Mouse (Mus musculus): ENCODE data around the gene Hhip. TPM values are rescaled to one million over a fixed set of nuclear protein-coding genes. Genes with fewer than 3 reads are reported as not detected.
A peak's percentile ranks its signal among the peaks of the same experiment; 100 is the strongest.

Hhip gene
- polyA plus RNA-seq, 1 experiment from 2014 or later: 2.1 TPM

DNA sequence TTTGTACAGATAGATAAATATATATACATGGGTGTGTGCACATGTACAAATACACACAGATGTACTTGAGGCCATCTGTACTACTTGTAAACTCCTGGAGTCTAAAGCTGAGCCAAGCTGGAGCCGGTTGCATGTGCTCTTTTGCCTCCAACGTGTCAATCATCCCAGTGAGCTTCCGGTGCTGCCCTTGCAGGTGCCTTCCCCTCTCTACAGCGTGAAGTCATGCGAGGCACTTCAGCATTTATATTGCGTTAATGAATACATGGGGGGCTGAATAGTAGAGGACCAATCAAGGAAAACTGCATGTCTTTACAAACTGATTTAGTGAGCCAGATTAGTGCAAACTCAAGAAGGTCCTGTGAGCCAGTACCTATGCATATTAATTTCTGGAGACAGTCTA lies 91.6 kb downstream of the Hhip start:
- no peaks in the 10 kb centered on the region for H3K4me1 ChIP-seq (ENCODE audit: control insufficient read depth, insufficient read depth, low read length)
- no peak overlapping the region for H3K27ac ChIP-seq (ENCODE audit: low read depth, low read length)
- H3K4me2 ChIP-seq (replicated peaks; ENCODE audit: low read depth, low read length): no peak overlapping the region
- H3K36me3 ChIP-seq (ENCODE audit: control insufficient read depth, insufficient read depth, low read length): no peaks in the 10 kb centered on the region
- H3K27me3 ChIP-seq (ENCODE audit: control insufficient read depth, insufficient read depth, low read length): no peaks in the 10 kb centered on the region
- H3K9ac ChIP-seq (ENCODE audit: low read depth, low read length): no peak overlapping the region
- H3K4me3 ChIP-seq (ENCODE audit: low read length): no peak overlapping the region
- ATAC-seq (ENCODE audit: low FRiP score, low TSS enrichment): no peak
- WGBS: 63% methylated on average over 6 of the region's 6 CpGs
- no peaks in the 10 kb centered on the region for H3K9me3 ChIP-seq (ENCODE audit: control insufficient read depth, low read length)

DNA sequence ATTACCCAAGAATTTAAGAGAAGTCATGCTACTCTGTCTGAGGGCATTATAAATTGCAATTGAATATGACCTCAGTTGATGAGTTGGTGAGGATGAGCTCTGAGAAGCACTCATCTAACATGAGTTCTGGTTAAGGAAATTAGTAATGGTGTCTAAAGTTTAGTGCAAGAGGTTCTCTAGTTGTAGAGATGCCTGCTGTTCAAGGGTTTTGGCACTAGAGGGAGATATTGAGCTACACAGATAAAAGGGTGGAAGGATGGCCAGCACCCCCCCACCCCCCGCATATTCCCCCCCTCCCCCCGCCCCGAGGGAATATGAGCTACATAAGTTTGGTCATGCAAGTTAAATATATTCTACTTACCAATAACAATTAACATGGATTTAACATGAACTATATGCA lies 104.9 kb downstream of the Hhip start:
- no peaks in the 10 kb centered on the region for H3K9me3 ChIP-seq (ENCODE audit: control insufficient read depth, low read length)
- no peaks in the 10 kb centered on the region for H3K27me3 ChIP-seq (ENCODE audit: control insufficient read depth, insufficient read depth, low read length)
- no peak overlapping the region for H3K9ac ChIP-seq (ENCODE audit: low read depth, low read length)
- ATAC-seq (ENCODE audit: low FRiP score, low TSS enrichment): no peak
- no peak overlapping the region for H3K4me3 ChIP-seq (ENCODE audit: low read length)
- no peaks in the 10 kb centered on the region for H3K4me1 ChIP-seq (ENCODE audit: control insufficient read depth, insufficient read depth, low read length)
- no peak overlapping the region for H3K27ac ChIP-seq (ENCODE audit: low read depth, low read length)
- 10% methylated on average over 3 of the region's 3 CpGs for WGBS
- no peak overlapping the region for H3K4me2 ChIP-seq (replicated peaks; ENCODE audit: low read depth, low read length)
- no peaks in the 10 kb centered on the region for H3K36me3 ChIP-seq (ENCODE audit: control insufficient read depth, insufficient read depth, low read length)

DNA sequence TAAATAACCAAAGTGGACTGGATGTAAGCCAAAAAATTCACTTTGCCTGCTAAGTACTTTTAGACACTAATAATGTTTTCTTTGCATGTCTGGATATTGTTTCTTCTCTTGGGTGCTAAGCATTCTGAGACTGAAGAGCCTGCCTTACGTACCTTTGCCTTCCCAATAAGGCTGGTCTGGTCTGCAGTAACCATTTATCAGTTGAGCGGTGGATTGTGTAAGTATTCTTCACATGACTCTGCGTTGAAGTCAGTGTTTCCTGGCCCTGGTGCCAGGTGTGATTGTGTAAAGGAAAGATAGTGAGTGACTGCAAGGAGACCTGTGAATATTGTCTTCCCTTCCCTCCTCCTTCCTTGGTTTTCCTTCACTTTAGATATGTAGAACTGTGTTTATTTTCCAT lies 107.4 kb downstream of the Hhip start:
- no peak for ATAC-seq (ENCODE audit: low FRiP score, low TSS enrichment)
- no peaks in the 10 kb centered on the region for H3K27me3 ChIP-seq (ENCODE audit: control insufficient read depth, insufficient read depth, low read length)
- 82% methylated on average over 3 of the region's 3 CpGs for WGBS
- no peaks in the 10 kb centered on the region for H3K36me3 ChIP-seq (ENCODE audit: control insufficient read depth, insufficient read depth, low read length)
- H3K4me2 ChIP-seq (replicated peaks; ENCODE audit: low read depth, low read length): no peak overlapping the region
- no peaks in the 10 kb centered on the region for H3K4me1 ChIP-seq (ENCODE audit: control insufficient read depth, insufficient read depth, low read length)
- H3K27ac ChIP-seq (ENCODE audit: low read depth, low read length): no peak overlapping the region
- H3K9me3 ChIP-seq (ENCODE audit: control insufficient read depth, low read length): no peaks in the 10 kb centered on the region
- H3K9ac ChIP-seq (ENCODE audit: low read depth, low read length): no peak overlapping the region
- H3K4me3 ChIP-seq (ENCODE audit: low read length): no peak overlapping the region

DNA sequence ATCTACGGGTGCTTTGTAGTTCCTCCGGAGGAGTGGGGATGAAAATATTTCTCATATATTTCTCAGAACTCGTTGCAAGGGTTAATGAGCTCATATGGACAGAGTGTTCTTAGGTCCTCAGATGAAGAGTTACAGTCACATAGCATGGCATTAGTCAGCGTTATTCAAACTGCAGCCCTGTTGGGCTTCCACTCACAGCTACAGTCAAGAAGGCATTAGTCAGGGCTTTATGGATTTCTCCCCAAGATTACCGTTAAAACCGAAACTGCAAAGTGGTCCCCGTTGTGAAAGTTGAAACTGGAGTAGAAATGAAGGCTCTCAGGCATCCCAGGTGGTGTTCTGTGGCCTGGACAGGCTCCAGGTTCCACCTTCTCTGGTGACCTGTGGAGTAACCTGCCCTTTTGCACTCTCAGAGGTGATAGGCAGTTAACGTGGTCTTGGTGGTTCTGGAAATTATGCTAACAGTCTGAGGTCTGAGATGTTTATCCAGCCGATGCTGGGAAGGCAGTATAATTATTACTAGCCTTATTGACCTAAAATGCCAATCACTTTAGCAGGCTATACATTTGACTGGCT lies 112.2 kb downstream of the Hhip start:
- WGBS: 67% methylated on average over 9 of the region's 9 CpGs
- no peak for ATAC-seq (ENCODE audit: low FRiP score, low TSS enrichment)
- Histone ChIP-seq H3K9ac (ENCODE audit: low read depth, low read length) (no peak overlapping the region), H3K4me1 (ENCODE audit: control insufficient read depth, insufficient read depth, low read length) (no peaks in the 10 kb centered on the region), H3K27ac (ENCODE audit: low read depth, low read length) (no peak overlapping the region), H3K9me3 (ENCODE audit: control insufficient read depth, low read length) (no peaks in the 10 kb centered on the region), H3K4me3 (ENCODE audit: low read length) (no peak overlapping the region), H3K27me3 (ENCODE audit: control insufficient read depth, insufficient read depth, low read length) (no peaks in the 10 kb centered on the region), H3K4me2 (replicated peaks; ENCODE audit: low read depth, low read length) (no peak overlapping the region), H3K36me3 (ENCODE audit: control insufficient read depth, insufficient read depth, low read length) (no peaks in the 10 kb centered on the region)

DNA sequence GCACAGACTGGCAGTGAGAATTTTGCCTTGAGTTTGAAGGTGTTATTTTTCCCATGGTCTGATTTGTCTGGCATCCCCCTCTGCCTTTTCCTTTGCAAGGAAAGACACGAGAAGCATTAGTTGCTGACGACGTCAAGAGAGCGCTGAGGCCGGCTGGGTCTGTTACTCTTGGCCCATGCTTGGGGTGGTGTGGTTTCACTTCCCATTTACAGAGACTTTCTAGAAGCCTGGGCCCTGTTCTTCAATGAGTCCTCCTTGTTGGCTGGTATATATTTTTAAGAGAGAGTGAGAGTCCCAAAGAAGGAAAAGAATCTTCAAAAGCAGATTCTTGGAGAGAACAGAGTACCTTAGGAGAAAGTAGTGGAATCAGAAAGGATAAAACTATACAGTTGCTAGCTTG lies 116.7 kb downstream of the Hhip start:
- Histone ChIP-seq H3K4me3 (ENCODE audit: low read length) (no peak overlapping the region), H3K36me3 (ENCODE audit: control insufficient read depth, insufficient read depth, low read length) (no peaks in the 10 kb centered on the region), H3K9ac (ENCODE audit: low read depth, low read length) (no peak overlapping the region), H3K27me3 (ENCODE audit: control insufficient read depth, insufficient read depth, low read length) (no peaks in the 10 kb centered on the region), H3K27ac (ENCODE audit: low read depth, low read length) (no peak overlapping the region), H3K4me2 (replicated peaks; ENCODE audit: low read depth, low read length) (no peak overlapping the region), H3K9me3 (ENCODE audit: control insufficient read depth, low read length) (no peaks in the 10 kb centered on the region), H3K4me1 (ENCODE audit: control insufficient read depth, insufficient read depth, low read length) (no peaks in the 10 kb centered on the region; the same call in 1 of the 2 replicates)
- ATAC-seq (ENCODE audit: low FRiP score, low TSS enrichment): no peak
- WGBS: 95% methylated on average over 5 of the region's 5 CpGs

DNA sequence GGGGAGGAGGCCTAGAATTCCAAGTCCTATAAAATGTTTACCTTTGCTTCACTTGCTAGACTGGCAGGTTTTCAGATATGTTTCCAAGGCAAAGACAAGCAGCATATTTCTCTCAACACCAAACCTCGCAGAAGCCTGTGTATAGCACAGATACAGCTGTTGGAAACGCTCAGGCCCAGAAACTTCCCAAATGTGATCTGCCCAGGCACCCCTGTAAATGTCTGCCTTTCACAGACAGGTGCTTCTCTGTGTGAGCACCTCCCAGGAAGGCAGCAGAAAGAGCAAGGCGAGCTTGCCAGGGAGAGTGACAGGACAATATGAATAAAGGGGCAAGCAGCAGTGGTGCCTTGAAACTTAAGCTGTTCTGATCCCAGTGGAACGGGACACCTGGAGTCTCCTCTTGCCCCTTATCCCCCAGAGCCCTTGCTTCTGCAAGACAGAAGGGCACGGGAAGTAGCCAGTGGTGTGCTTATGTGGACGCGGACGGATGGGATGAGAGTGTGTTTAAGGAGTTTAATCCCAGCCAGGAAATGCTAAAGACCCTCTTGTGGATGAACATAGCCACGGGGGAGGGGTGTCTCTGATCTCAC lies 120.9 kb downstream of the Hhip start:
- Histone ChIP-seq H3K36me3 (ENCODE audit: control insufficient read depth, insufficient read depth, low read length) (no peaks in the 10 kb centered on the region), H3K27me3 (ENCODE audit: control insufficient read depth, insufficient read depth, low read length) (no peaks in the 10 kb centered on the region), H3K4me3 (ENCODE audit: low read length) (no peak overlapping the region), H3K9me3 (ENCODE audit: control insufficient read depth, low read length) (no peaks in the 10 kb centered on the region), H3K27ac (ENCODE audit: low read depth, low read length) (no peak overlapping the region), H3K9ac (ENCODE audit: low read depth, low read length) (no peak overlapping the region), H3K4me2 (replicated peaks; ENCODE audit: low read depth, low read length) (no peak overlapping the region), H3K4me1 (ENCODE audit: control insufficient read depth, insufficient read depth, low read length) (no peaks in the 10 kb centered on the region; the same call in 1 of the 2 replicates)
- ATAC-seq (ENCODE audit: low FRiP score, low TSS enrichment): 0 out of 2 replicates have a peak, but pooled peaks have one; percentile 20
- 50% methylated on average over 9 of the region's 9 CpGs for WGBS

DNA sequence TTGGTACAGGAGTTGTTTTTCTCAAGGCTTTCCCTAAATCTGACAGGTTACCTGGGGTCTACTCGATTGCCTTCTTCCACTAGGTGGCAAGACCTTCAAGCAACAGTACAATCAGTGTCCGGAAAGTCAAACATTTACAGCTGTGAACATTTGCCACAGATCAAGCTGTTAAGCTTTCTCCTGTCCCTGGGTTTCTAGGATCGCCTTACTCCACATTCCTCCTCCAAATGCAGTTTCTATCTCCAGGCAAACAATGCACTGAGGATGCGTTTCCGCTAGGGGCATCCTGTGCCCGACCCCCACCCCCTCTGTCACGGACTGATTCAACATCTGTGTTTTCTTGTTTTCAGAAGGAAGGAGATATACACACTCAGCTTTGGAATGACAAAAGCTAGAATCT lies 122.0 kb downstream of the Hhip start:
- WGBS: 23% methylated on average over 7 of the region's 7 CpGs
- Histone ChIP-seq H3K36me3 (ENCODE audit: control insufficient read depth, insufficient read depth, low read length) (no peaks in the 10 kb centered on the region), H3K27ac (ENCODE audit: low read depth, low read length) (no peak overlapping the region), H3K9me3 (ENCODE audit: control insufficient read depth, low read length) (no peaks in the 10 kb centered on the region), H3K4me2 (replicated peaks; ENCODE audit: low read depth, low read length) (no peak overlapping the region), H3K4me3 (ENCODE audit: low read length) (no peak overlapping the region), H3K4me1 (ENCODE audit: control insufficient read depth, insufficient read depth, low read length) (no peaks in the 10 kb centered on the region; the same call in 1 of the 2 replicates), H3K9ac (ENCODE audit: low read depth, low read length) (no peak overlapping the region), H3K27me3 (ENCODE audit: control insufficient read depth, insufficient read depth, low read length) (no peaks in the 10 kb centered on the region)
- ATAC-seq (ENCODE audit: low FRiP score, low TSS enrichment): peak; percentile 64; the same call in 1 of the 2 replicates

DNA sequence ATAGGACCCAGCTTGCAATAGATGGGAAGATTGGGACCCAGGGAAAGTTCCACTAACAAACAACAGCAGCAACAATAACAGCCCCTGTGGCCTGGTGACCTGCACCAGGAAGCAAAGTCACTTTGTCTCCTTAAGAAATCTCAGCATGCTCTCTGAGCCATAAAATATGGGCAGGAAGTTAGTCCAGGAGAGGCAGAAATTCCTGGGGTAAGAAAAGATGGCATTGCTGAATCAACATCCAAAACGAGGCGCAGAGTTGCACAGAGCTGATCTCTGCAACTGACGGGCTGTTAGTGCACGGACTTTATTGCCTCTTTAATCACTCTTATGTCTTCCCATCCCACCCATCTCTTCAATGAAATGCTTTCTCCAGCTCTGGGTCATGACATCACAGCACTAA lies 128.6 kb downstream of the Hhip start:
- Histone ChIP-seq H3K27me3 (ENCODE audit: control insufficient read depth, insufficient read depth, low read length) (no peaks in the 10 kb centered on the region), H3K4me3 (ENCODE audit: low read length) (no peak overlapping the region), H3K9me3 (ENCODE audit: control insufficient read depth, low read length) (no peaks in the 10 kb centered on the region), H3K4me1 (ENCODE audit: control insufficient read depth, insufficient read depth, low read length) (peaks cover 14% of the 10 kb centered on the region), H3K9ac (ENCODE audit: low read depth, low read length) (no peak overlapping the region), H3K27ac (ENCODE audit: low read depth, low read length) (no peak overlapping the region), H3K36me3 (ENCODE audit: control insufficient read depth, insufficient read depth, low read length) (no peaks in the 10 kb centered on the region), H3K4me2 (replicated peaks; ENCODE audit: low read depth, low read length) (no peak overlapping the region)
- ATAC-seq (ENCODE audit: low FRiP score, low TSS enrichment): peak; percentile 52; the same call in 1 of the 2 replicates
- WGBS: 0% methylated on average over 4 of the region's 4 CpGs

DNA sequence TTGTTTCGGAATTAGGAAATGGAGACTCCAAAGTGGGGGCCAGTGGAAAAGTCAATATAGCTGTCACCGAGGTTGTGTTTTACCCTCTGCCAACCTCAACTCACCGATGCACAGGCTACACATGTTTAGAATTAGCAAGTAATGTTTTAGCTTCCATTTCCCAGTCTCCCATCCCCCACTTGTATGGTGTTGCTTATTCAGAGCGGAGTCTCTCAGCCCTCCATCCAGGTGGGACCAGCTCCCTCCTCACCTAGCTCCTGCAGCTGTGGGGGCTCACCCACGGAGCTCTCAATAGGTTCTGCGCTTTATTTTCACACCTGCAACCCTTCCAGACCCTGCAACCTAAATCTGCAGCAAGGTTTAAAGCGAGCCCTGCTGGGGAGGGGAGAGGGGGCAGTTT lies 140.6 kb downstream of the Hhip start:
- H3K4me2 ChIP-seq (replicated peaks; ENCODE audit: low read depth, low read length): no peak overlapping the region
- ATAC-seq (ENCODE audit: low FRiP score, low TSS enrichment): no peak
- no peaks in the 10 kb centered on the region for H3K36me3 ChIP-seq (ENCODE audit: control insufficient read depth, insufficient read depth, low read length)
- H3K9ac ChIP-seq (ENCODE audit: low read depth, low read length): no peak overlapping the region
- H3K4me1 ChIP-seq (ENCODE audit: control insufficient read depth, insufficient read depth, low read length): no peaks in the 10 kb centered on the region
- no peak overlapping the region for H3K27ac ChIP-seq (ENCODE audit: low read depth, low read length)
- H3K27me3 ChIP-seq (ENCODE audit: control insufficient read depth, insufficient read depth, low read length): no peaks in the 10 kb centered on the region
- H3K9me3 ChIP-seq (ENCODE audit: control insufficient read depth, low read length): no peaks in the 10 kb centered on the region
- no peak overlapping the region for H3K4me3 ChIP-seq (ENCODE audit: low read length)
- 74% methylated on average over 7 of the region's 7 CpGs for WGBS
